Mouse (Mus musculus) hindbrain, embryonic 11.5 days (tissue): Measurements from ENCODE around the gene Nfatc2ip. TPM values are rescaled to one million over a fixed set of nuclear protein-coding genes. Genes with fewer than 3 reads are reported as not detected.
"Not testable (repeated sequence)": the region's sequence is repeated elsewhere in the genome, so short reads cannot be mapped to it uniquely, and the experiment has no call there.

Source experiments
- ATAC-seq: fragments of 200-750 bp; cut with Nextera tagmentation; 2 replicates; pipeline ENCODE4 v1.8.0; 2017; ENCODE audit warnings: mild to moderate bottlenecking, moderate TSS enrichment, moderate library complexity; ENCODE audit not compliant: low FRiP score
- DNase-seq: peaks from one replicate; pipeline ENCODE4 v3.0.0-alpha.2; 2015; ENCODE audit warnings: low spot score
- H3K27ac ChIP-seq: fragments of 300-500 bp; sonication (generic); 2 replicates; pipeline ENCODE4 v1.5.1; 2014; ENCODE audit warnings: mild to moderate bottlenecking, low read depth, low read length
- H3K27me3 ChIP-seq: fragments of 300-500 bp; sonication (generic); 2 replicates; pipeline ENCODE4 v1.6.1; 2014; ENCODE audit warnings: mild to moderate bottlenecking, low read length, moderate library complexity, mixed read lengths; ENCODE audit not compliant: control insufficient read depth, insufficient read depth
- H3K36me3 ChIP-seq: fragments of 300-500 bp; sonication (generic); 2 replicates; pipeline ENCODE4 v1.6.1; 2014; ENCODE audit warnings: mild to moderate bottlenecking, low read length, moderate library complexity, mixed read lengths; ENCODE audit not compliant: control insufficient read depth, insufficient read depth
- H3K4me1 ChIP-seq: fragments of 300-500 bp; sonication (generic); replicated peaks from 2 replicates; pipeline ENCODE4 v1.6.1; 2014; ENCODE audit warnings: low read length, mixed read lengths; ENCODE audit not compliant: control insufficient read depth, insufficient read depth
- H3K4me2 ChIP-seq: fragments of 300-500 bp; sonication (generic); replicated peaks from 2 replicates; pipeline ENCODE4 v1.6.1; 2014; ENCODE audit warnings: mild to moderate bottlenecking, low read depth, low read length
- H3K4me3 ChIP-seq: fragments of 300-500 bp; sonication (generic); 2 replicates; pipeline ENCODE4 v1.5.1; 2014; ENCODE audit warnings: low read depth, low read length
- H3K9ac ChIP-seq: fragments of 300-500 bp; sonication (generic); 2 replicates; pipeline ENCODE4 v1.6.1; 2014; ENCODE audit warnings: low read depth, low read length
- H3K9me3 ChIP-seq: fragments of 300-500 bp; sonication (generic); 2 replicates; pipeline ENCODE4 v1.6.1; 2016; ENCODE audit warnings: low read length; ENCODE audit not compliant: control insufficient read depth
- WGBS: fragments of 180-500 bp; shearing (Covaris S2); extraction: QIAGEN DNeasy Blood & Tissue Kit; methylation state at CpG from one replicate; pipeline ENCODE4 v1.1.7; 2014; 5-methylcytosine and 5-hydroxymethylcytosine counted together
- polyA plus RNA-seq: library from polyadenylated mRNA; unstranded; fragments of >200 nt; fragmentation: Nextera tagmentation; extraction: Ambion mirVana; gene quantifications from 2 replicates; pipeline ENCODE4 v1.2.1, GENCODE M21; 2014

The Nfatc2ip gene
- polyA plus RNA-seq, 1 experiment from 2014 or later = 5.2 TPM

- no peak overlapping the region for H3K9ac ChIP-seq
- H3K4me1 ChIP-seq = no peaks in the 10 kb centered on the region; the same call in 1 of the 2 replicates
- no peaks in the 10 kb centered on the region for H3K36me3 ChIP-seq
- DNase-seq = no peak
- H3K4me2 ChIP-seq = no peak overlapping the region
- no peak overlapping the region for H3K4me3 ChIP-seq
- no peak for ATAC-seq
- no peaks in the 10 kb centered on the region for H3K9me3 ChIP-seq
- H3K27ac ChIP-seq = no peak overlapping the region
- 53% methylated on average over 6 of the region's 6 CpGs for whole genome bisulfite sequencing
- H3K27me3 ChIP-seq = no peaks in the 10 kb centered on the region
These were observed 684 bp upstream of the Nfatc2ip start for GRCm38 (mm10) chr7:126397221-126397620.

- not testable (repeated sequence) for H3K4me3 ChIP-seq, ATAC-seq, DNase-seq, H3K4me2 ChIP-seq, H3K27me3 ChIP-seq, H3K27ac ChIP-seq, H3K9ac ChIP-seq, H3K4me1 ChIP-seq, H3K9me3 ChIP-seq, H3K36me3 ChIP-seq
- 87% methylated on average over 7 of the region's 7 CpGs for WGBS
These were observed 4.3 kb downstream of the Nfatc2ip start for GRCm38 (mm10) chr7:126392086-126392884.

GRCm38 (mm10) chr7:126388185-126388584 lies 8.4 kb downstream of the Nfatc2ip start:
- Histone ChIP-seq H3K9ac (no peak overlapping the region), H3K36me3 (peaks cover 9% of the 10 kb centered on the region; the same call in 1 of the 2 replicates), H3K4me3 (no peak overlapping the region), H3K27ac (no peak overlapping the region), H3K4me1 (no peaks in the 10 kb centered on the region), H3K9me3 (no peaks in the 10 kb centered on the region), H3K27me3 (no peaks in the 10 kb centered on the region), H3K4me2 (no peak overlapping the region)
- ATAC-seq (no peak), DNase-seq (no peak)
- WGBS = 100% methylated on average over 1 of the region's 1 CpGs

GRCm38 (mm10) chr7:126383565-126383964 lies 13.0 kb downstream of the Nfatc2ip start:
- Histone ChIP-seq H3K4me3 (no peak overlapping the region), H3K9me3 (no peaks in the 10 kb centered on the region), H3K27ac (no peak overlapping the region), H3K9ac (no peak overlapping the region), H3K4me1 (no peaks in the 10 kb centered on the region), H3K4me2 (no peak overlapping the region), H3K36me3 (0 out of 2 replicates have a peak, but pooled peaks cover 4% of the 10 kb centered on the region), H3K27me3 (no peaks in the 10 kb centered on the region)
- no peak for DNase-seq
- 89% methylated on average over 5 of the region's 5 CpGs for WGBS
- ATAC-seq = no peak

- no peaks in the 10 kb centered on the region for H3K9me3 ChIP-seq
- peak; percentile 97 for ATAC-seq
These were observed 19.0 kb downstream of the Nfatc2ip start, which contains the start of gene Spns1 for GRCm38 (mm10) chr7:126377278-126378158. Gene Spns1, minus strand, starts transcription at chr7:126377450.

GRCm38 (mm10) chr7:126376903-126377277 lies 19.6 kb downstream of the Nfatc2ip start:
- Histone ChIP-seq H3K36me3 (no peaks in the 10 kb centered on the region), H3K9me3 (no peaks in the 10 kb centered on the region), H3K9ac (peak overlapping the region; percentile 91), H3K4me2 (peak overlapping the region; percentile 95), H3K4me1 (peaks cover 7% of the 10 kb centered on the region), H3K4me3 (peak overlapping the region; percentile 89), H3K27me3 (no peaks in the 10 kb centered on the region), H3K27ac (no peak overlapping the region)
- under 1% methylated on average over 27 of the region's 27 CpGs for WGBS
- peak; percentile 75 for ATAC-seq
- no peak for DNase-seq

More at GRCm38 (mm10) chr7:126377278-126378158, 19.0 kb downstream of the Nfatc2ip start, which contains the start of gene Spns1:
- Histone ChIP-seq H3K27ac (peak within 1 kb of the TSS; percentile 68; the same call in 1 of the 2 replicates), H3K4me2 (peak within 1 kb of the TSS; percentile 95), H3K4me1 (peaks cover 7% of the 10 kb centered on the region), H3K36me3 (no peaks in the 10 kb centered on the region), H3K9ac (peak within 1 kb of the TSS; percentile 91), H3K27me3 (no peaks in the 10 kb centered on the region), H3K4me3 (peak within 1 kb of the TSS; percentile 89)
- peak; percentile 97 for DNase-seq
- WGBS = under 1% methylated on average over 33 of the region's 33 CpGs

GRCm38 (mm10) chr7:126375012-126375411 lies 21.5 kb downstream of the Nfatc2ip start:
- Histone ChIP-seq H3K4me3 (no peak overlapping the region), H3K27me3 (no peaks in the 10 kb centered on the region), H3K9me3 (no peaks in the 10 kb centered on the region), H3K4me2 (no peak overlapping the region), H3K9ac (no peak overlapping the region), H3K27ac (no peak overlapping the region), H3K4me1 (peaks cover 7% of the 10 kb centered on the region), H3K36me3 (no peaks in the 10 kb centered on the region)
- DNase-seq (no peak), ATAC-seq (no peak)
- 75% methylated on average over 5 of the region's 5 CpGs for WGBS

- Histone ChIP-seq H3K27ac (no peak overlapping the region), H3K4me2 (no peak overlapping the region), H3K9me3 (no peaks in the 10 kb centered on the region), H3K36me3 (no peaks in the 10 kb centered on the region), H3K27me3 (no peaks in the 10 kb centered on the region), H3K9ac (no peak overlapping the region), H3K4me3 (no peak overlapping the region), H3K4me1 (peaks cover 7% of the 10 kb centered on the region)
- WGBS = 83% methylated on average over 6 of the region's 6 CpGs
- ATAC-seq = no peak
- DNase-seq = no peak
These were observed 22.0 kb downstream of the Nfatc2ip start for GRCm38 (mm10) chr7:126374526-126374925.
